Mouse (Mus musculus) retina, embryonic 14.5 days (tissue): ENCODE data around the gene Ghrh.
"Not testable (repeated sequence)": the region's sequence is repeated elsewhere in the genome, so short reads cannot be mapped to it uniquely, and the experiment has no call there.

Source experiments
- DNase-seq: peaks from one replicate; pipeline ENCODE4 v3.0.0-alpha.2; 2015; ENCODE audit warnings: low spot score

The Ghrh gene

GRCm38 (mm10) chr2:157347361-157348159 lies at the start of gene Ghrh:
Ghrh (minus strand) TSS chr2:157347506.
- DNase-seq = peak; percentile 48

- DNase-seq = no peak
Measured at GRCm38 (mm10) chr2:157395960-157396359, 48.7 kb upstream of the Ghrh start.

GRCm38 (mm10) chr2:157395371-157395770 lies 48.1 kb upstream of the Ghrh start:
- no peak for DNase-seq

- DNase-seq = no peak
Measured at GRCm38 (mm10) chr2:157394868-157395267, 47.6 kb upstream of the Ghrh start.

- DNase-seq = no peak
Measured at GRCm38 (mm10) chr2:157393549-157393948, 46.2 kb upstream of the Ghrh start.

GRCm38 (mm10) chr2:157392331-157392730 lies 45.0 kb upstream of the Ghrh start:
- DNase-seq = no peak

- no peak for DNase-seq
Measured at GRCm38 (mm10) chr2:157389591-157389921, 42.2 kb upstream of the Ghrh start.

- not testable (repeated sequence) for DNase-seq
Measured at GRCm38 (mm10) chr2:157388901-157389590, 41.7 kb upstream of the Ghrh start.

- DNase-seq = peak; percentile 14
Measured at GRCm38 (mm10) chr2:157384836-157385235, 37.5 kb upstream of the Ghrh start.

GRCm38 (mm10) chr2:157376995-157377394 lies 29.7 kb upstream of the Ghrh start:
- DNase-seq = no peak

GRCm38 (mm10) chr2:157375794-157376757 lies 28.8 kb upstream of the Ghrh start:
- peak; percentile 21 for DNase-seq

- no peak for DNase-seq
Measured at GRCm38 (mm10) chr2:157375051-157375450, 27.7 kb upstream of the Ghrh start.

- DNase-seq = no peak
Measured at GRCm38 (mm10) chr2:157373681-157374080, 26.4 kb upstream of the Ghrh start.

- no peak for DNase-seq
Measured at GRCm38 (mm10) chr2:157371696-157372095, 24.4 kb upstream of the Ghrh start.

- DNase-seq = no peak
Measured at GRCm38 (mm10) chr2:157367991-157368390, 20.7 kb upstream of the Ghrh start.

- DNase-seq = peak; percentile 92
Measured at GRCm38 (mm10) chr2:157367184-157367893, 20.0 kb upstream of the Ghrh start, which contains the start of gene Manbal. Manbal (plus strand) TSS chr2:157367594.

- DNase-seq = no peak
Measured at GRCm38 (mm10) chr2:157366762-157367161, 19.5 kb upstream of the Ghrh start.

GRCm38 (mm10) chr2:157363031-157363430 lies 15.7 kb upstream of the Ghrh start:
- DNase-seq = no peak

GRCm38 (mm10) chr2:157360028-157360427 lies 12.7 kb upstream of the Ghrh start:
- DNase-seq = no peak

- DNase-seq = no peak
Measured at GRCm38 (mm10) chr2:157354106-157354505, 6.8 kb upstream of the Ghrh start.

GRCm38 (mm10) chr2:157353183-157353582 lies 5.9 kb upstream of the Ghrh start:
- DNase-seq = no peak
